Mouse (Mus musculus) mouse trophoblast stem cell (cell line): ENCODE data around the gene Hdgfl3.
"Not testable (repeated sequence)": the region's sequence is repeated elsewhere in the genome, so short reads cannot be mapped to it uniquely, and the experiment has no call there.

Experiments used
- in situ Hi-C, 2 experiments: fragments of 300-500 bp; cut with MseI, MboI; formaldehyde crosslinking; loops; 2 replicates in 1 of 2; 3 replicates in 1 of 2; pipeline ENCODE4 v1.15.1; 2025

Gene Hdgfl3

GRCm38 (mm10) chr7:81855694-81856093, 78.6 kb downstream of the Hdgfl3 start, which contains the start of gene Gm10160:
TSS of gene Gm10160 (minus strand) at chr7:81855794.
- in situ Hi-C loops = no loop called here

- in situ Hi-C loops = no loop called here
Observed at GRCm38 (mm10) chr7:81854568-81855307, 79.5 kb downstream of the Hdgfl3 start.

GRCm38 (mm10) chr7:81851706-81852105, 82.6 kb downstream of the Hdgfl3 start:
- in situ Hi-C loops = no loop called here

- in situ Hi-C loops = no loop called here
Observed at GRCm38 (mm10) chr7:81850171-81850570, 84.1 kb downstream of the Hdgfl3 start.

- in situ Hi-C loops = no loop called here
Observed at GRCm38 (mm10) chr7:81849633-81850032, 84.6 kb downstream of the Hdgfl3 start.

- in situ Hi-C loops = no loop called here
Observed at GRCm38 (mm10) chr7:81849214-81849613, 85.1 kb downstream of the Hdgfl3 start.

GRCm38 (mm10) chr7:81847777-81848176, 86.5 kb downstream of the Hdgfl3 start:
- in situ Hi-C loops = no loop called here

- in situ Hi-C loops = no loop called here
Observed at GRCm38 (mm10) chr7:81847010-81847409, 87.3 kb downstream of the Hdgfl3 start.

GRCm38 (mm10) chr7:81846008-81846407, 88.3 kb downstream of the Hdgfl3 start:
- in situ Hi-C loops = no loop called here

GRCm38 (mm10) chr7:81845313-81845712, 89.0 kb downstream of the Hdgfl3 start:
- in situ Hi-C loops = no loop called here

- in situ Hi-C loops = no loop called here
Observed at GRCm38 (mm10) chr7:81844801-81845200, 89.5 kb downstream of the Hdgfl3 start.

- in situ Hi-C loops = no loop called here
Observed at GRCm38 (mm10) chr7:81843903-81844302, 90.4 kb downstream of the Hdgfl3 start.

GRCm38 (mm10) chr7:81842998-81843397, 91.3 kb downstream of the Hdgfl3 start:
- in situ Hi-C loops = no loop called here

- in situ Hi-C loops = no loop called here
Observed at GRCm38 (mm10) chr7:81842141-81842540, 92.1 kb downstream of the Hdgfl3 start.

GRCm38 (mm10) chr7:81841439-81841838, 92.8 kb downstream of the Hdgfl3 start:
- in situ Hi-C loops = no loop called here

- in situ Hi-C loops = no loop called here
Observed at GRCm38 (mm10) chr7:81840661-81841181, 93.6 kb downstream of the Hdgfl3 start.

- in situ Hi-C loops = no loop called here
Observed at GRCm38 (mm10) chr7:81839746-81840145, 94.5 kb downstream of the Hdgfl3 start.

- in situ Hi-C loops = not testable (repeated sequence)
Observed at GRCm38 (mm10) chr7:81837771-81838170, 96.5 kb downstream of the Hdgfl3 start.

- in situ Hi-C loops = no loop called here
Observed at GRCm38 (mm10) chr7:81835430-81835829, 98.8 kb downstream of the Hdgfl3 start.

- in situ Hi-C loops = no loop called here
Observed at GRCm38 (mm10) chr7:81834847-81835246, 99.4 kb downstream of the Hdgfl3 start.
